Mouse (Mus musculus) fat pad, adult 2 months (tissue): ENCODE data around the gene Dach1.

ENCODE experiments used
- DNase-seq: peaks from one replicate; pipeline ENCODE4 v3.0.0-alpha.2; 2011; ENCODE audit warnings: low read depth, low spot score; ENCODE audit errors: extremely low read depth

Dach1 gene

DNA sequence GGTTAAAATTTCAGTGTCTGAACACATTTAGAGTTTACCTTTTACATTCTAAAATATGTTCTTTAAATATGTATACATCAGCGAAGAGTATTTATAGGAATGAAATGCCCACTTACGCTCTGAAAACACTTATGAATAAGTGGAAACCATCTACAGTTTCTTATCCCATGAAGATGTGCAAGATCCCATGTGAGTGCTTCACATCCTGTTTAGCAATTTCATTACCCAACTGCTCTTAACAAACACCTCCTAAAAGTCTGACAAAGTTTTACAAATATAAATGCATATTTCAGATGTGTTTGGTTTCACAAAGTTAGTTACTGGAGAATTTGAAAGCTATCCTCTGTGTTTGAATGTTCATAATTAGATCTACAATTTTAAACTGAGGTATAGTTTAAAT, 59.6 kb downstream of the Dach1 start:
- DNase-seq = no peak

DNA sequence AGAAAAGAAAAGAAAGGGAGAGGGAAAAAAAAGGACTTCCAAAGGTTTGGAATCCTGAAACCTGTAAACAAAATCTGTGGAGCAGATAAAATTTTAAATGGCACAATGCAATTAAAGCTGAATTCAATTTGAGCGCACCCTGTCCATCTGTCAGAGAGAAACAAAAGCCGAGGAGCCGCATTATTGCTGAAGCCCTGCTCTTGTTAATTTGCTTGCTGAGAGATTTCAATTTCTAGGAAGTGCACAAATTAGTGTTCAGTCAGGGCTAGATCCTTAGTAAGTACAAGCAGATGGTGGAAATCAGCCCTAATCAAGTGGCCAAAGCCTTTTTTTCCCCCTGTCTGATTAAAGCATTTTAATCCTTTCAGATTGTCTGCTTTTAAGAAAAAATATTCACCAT, 60.8 kb downstream of the Dach1 start:
- DNase-seq = no peak

DNA sequence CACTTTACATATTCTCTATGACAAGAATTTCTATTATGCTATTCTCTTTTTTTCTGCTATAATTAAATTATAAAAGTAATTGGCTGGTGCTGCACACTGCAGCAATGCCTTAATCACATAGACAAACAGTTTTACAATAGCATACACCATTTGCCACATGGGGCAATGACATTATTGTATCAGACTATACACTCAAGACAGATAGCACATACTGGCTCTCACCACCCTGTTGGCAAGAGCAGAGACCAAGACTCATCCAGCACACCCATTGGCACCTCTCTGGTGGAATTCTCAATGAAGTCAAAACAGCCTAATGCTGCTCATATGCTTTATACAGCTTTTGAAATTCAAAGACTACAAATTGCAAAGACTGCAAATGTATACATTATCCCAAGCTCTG, 63.4 kb downstream of the Dach1 start:
- DNase-seq = no peak

DNA sequence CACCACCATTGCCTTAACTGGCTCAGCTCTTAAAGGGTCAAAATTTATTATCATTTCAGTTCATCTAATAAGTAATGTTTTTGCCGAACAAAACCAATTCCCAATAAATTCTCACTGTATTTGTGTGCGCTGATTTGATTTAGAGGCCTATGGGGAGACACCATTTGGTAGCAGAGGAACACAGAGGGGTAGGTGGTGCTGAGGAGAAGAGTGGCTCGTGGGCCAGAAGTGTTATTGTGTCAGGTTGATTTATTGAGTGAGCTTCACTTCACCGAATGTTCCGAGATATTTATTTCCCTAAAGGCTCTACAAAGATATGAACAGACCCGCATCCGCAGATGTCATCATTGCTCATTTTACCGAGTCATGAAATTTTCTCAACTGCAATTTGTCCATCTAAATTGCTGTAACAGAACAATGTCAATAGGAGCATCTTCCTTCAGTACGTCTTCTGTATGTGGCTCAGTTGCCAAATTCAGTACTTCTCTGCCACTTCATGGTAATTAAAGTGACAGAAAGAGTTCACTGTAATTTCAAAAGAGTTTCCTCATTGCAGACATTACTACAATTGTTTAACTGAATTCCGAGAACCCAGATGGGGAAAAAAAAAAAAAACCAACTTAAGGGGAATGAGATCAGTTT, 65.1 kb downstream of the Dach1 start:
- no peak for DNase-seq

DNA sequence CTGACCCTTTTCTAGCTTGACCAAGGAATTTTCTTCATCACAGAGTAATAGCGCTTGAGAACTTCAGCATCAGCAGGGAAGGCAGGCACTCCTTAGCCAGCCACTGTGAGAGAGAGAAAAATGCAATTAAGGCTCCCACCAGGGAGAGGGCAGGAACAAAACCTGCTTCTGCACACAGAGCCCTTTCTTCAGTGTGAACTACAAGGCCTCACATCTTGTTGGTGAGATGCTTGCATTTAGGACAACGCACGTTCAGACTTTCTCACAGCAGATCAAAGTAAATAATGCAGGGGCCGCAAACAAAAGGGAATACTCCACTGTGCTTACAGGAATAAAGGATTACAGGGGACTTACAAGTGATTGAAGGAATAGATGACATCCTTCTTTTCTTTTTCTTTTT, 74.3 kb downstream of the Dach1 start:
- no peak for DNase-seq

DNA sequence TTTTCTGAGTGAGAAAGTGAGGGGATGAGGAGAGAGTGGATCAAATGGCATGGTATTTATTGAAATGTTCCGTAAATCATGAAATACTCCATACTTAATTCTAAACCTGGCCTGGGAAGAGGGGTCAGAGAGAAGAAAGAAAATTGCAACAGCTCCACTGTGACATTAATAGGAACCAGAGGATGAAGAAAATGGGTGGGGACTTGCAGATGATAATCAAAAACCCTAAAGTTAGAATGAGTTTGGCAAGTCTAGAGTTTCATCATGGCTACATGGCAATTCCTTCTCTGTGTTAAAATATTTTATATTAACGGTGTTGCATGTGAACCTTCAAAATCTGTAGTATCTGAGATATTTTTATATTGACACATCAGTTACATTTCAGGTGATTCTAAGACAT, 80.3 kb downstream of the Dach1 start:
- DNase-seq = no peak

DNA sequence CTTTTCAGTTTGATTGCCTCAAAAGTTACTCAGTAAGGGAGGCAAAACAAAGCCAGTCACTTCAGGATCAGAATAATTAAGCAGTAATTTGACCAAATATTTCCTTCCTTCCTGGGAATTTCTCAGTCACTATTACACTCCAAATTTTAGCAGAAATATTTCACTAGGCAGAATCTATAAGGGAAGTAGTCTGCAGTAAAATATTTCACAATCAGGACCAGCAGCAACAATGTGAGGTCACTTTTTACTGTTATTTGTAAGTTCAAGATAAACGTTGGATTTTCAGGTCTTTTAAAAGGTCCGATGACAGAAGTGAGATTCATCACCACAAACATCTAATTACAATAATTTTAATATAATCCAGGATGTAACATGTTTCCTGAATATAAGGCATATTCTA, 82.2 kb downstream of the Dach1 start:
- no peak for DNase-seq

DNA sequence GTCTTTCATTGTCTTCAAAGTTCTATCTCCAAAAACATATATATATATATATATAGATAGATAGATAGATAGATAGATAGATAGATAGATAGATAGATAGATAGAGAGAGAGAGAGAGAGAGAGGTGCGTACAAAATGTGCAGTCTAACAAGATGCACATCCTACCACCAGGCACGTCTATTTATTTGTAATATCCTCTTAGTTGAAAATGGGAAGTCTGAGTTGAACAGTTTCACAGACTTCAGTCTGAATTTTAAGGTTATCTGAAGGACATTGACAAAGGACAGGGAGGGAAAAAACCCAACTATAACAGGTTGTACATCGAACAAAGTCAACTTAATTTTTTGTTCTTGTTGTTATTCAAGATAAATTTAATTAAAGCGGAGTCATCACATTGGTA, 82.8 kb downstream of the Dach1 start:
- DNase-seq = no peak

DNA sequence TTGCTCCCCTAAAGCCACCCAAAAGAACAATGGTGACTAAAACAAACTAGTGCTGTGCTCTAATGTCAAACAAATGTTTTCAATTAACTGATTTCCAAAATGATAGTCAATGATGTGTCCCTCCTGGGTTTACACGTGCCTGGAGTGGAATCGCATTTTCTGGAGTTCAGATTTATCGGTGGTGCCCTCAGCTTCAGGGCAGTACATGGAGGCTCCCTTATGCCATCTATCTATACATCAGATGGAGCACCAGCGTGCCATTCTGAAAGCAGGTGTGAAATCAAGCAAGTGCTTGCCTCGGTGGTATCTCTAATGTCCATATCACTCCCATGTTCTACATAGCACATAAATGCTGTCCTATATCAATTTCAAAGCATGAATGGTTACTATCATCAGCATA, 84.4 kb downstream of the Dach1 start:
- DNase-seq = no peak

DNA sequence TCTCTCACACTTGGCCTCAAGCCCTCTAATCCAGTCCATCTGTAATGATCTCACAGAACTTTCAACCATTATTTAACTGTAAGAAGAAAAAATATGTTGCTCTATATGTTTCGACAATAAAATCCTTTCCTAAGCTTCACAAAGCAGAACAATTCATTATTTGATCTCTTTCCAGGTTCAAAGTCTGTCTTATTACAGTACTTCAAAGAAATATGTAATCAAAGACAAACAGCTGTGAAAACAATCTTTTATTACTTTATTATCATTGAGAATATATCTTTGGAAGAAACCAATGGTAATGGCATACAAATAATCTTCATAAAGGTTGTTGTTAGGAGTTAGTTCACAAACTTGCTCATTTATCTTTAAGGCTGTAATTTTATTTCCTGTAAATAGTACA, 84.8 kb downstream of the Dach1 start:
- DNase-seq = no peak

DNA sequence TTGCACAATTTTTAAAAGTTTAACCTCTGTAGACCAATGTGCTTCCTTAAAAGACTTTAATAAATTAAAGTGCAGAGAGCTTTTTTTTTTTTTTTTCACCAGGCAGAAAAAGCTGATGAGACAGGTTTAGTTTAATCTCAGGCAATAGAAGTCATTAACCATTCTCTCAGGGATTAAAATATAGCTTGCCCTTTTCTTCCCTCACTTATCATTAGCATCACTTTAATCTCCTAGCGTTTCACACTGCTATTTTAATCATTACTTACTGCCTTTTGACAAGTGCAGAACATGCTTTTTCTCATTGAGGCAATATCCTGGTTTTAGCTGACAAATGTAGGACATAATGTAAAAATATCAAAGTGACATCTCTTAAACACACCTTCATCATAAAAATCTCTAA, 86.1 kb downstream of the Dach1 start:
- no peak for DNase-seq

DNA sequence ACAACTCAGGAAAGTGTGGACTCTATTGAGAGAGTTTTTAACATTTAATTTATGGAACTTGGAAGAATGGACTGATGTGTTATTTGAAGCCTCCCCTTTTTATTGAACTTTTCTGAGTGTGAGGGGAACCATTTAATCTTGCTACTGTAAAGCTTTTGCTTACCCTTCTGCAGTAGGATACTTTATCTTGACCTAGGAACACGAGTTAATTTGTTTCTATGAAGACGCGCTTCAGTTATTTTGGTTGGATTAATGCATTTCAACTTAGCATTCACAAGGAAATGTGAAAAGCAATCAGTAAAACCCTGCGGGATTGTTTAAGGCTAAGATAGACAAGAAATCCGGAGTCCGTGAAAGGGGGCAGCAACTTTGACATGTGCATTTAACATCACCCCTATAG, 89.6 kb downstream of the Dach1 start:
- DNase-seq = no peak

DNA sequence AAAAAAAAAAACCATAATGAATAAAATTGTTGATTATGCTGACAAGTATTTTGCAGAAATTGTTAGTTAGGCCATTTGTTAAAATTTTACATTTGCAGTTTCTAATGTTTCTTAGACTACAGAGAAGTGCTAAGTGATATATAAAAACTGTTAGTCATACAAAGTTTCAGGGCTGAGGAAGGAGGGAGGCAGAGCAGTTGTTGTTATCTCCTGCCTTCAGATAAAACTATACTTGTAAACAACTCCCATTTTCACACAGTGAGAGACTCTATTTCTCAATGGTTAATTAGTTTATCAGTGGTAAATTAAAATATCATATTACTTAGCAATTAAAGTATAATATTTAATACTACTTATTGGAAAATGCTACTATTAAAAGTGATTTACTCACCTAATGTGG, 91.6 kb downstream of the Dach1 start:
- DNase-seq = no peak

DNA sequence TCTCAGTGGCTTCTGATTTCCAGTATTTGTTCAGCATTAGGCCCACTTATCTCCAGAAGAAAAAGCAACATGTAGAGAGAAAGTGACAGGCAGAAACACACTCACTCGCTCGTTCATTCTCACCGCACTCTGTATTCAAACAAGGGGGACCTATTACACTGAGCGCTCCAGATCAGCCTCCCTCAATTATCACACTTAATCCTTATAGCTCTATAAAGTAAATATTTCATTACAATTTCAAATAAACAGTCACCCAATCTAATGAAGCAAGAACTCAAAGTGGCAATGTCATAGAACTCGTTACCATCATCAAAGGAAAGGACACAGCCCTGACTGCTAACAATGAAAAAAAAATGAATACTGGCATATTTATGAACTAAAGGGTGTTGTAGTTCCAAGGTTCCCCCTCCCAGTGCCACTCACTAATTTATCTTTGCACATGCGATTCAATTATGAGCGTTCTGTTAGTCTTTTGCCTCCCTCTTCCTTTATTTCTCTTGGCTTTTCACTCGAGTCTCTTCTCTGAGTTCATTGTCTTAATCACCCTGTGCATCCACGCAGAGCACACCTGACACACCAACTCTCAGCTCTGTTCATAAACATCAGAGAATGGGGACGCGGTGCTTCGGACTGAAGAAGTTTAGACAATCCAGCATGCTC, 96.0 kb downstream of the Dach1 start:
- no peak for DNase-seq

DNA sequence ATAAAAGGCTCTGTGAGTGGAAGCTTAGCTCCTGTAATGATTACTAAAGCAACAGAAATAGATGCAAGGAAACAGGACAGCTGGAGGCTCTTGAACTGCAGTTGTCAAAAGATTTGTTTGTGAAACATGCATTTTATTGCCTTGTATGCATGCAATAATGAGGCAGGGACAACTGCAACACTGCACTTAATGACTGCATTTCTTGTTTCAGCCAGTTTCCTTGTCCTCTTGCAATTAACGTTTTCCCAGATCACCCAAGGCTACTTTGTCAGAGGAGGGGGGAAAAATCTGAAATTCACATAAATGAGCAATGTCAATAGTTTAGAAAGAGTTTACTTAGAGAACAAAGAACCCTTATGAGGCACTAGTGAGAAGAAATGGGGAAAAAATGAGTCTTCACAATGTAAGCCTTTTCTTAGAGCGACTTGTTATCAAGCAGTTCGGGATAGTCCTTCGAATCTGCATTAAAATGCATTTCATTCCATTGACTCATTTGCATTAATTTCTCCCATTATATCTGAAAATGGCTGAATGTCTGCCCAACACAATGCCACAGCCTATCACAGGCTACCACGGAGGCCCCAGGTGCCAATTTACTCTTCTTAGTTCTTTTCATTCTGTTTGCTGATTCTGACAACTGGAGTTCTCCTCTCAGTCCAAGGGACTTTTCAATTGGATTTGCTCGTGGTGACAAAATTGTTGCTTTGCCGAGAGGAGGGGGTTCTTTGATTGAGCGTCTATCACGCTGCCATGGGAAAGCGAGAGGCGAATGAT, 96.7 kb downstream of the Dach1 start:
- DNase-seq = no peak

DNA sequence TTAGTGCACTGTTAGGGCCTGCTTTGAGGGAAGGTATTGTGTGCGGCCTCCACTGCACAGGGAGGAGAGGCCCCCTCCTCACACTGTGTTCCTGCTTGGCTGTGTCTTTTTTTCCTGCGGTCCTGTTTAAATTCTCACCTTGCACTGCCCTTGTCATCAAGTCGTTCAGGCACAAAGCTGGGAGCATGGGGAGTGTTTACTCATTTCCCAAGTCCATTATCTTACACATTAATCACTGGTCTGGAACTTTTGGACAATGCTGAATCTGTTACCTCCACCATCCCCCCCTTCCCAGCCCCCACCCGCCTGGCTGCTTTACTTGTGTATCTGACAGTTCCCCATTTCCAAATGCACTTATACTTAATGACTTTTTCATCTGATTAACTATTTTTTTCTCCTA, 97.7 kb downstream of the Dach1 start:
- DNase-seq = no peak

DNA sequence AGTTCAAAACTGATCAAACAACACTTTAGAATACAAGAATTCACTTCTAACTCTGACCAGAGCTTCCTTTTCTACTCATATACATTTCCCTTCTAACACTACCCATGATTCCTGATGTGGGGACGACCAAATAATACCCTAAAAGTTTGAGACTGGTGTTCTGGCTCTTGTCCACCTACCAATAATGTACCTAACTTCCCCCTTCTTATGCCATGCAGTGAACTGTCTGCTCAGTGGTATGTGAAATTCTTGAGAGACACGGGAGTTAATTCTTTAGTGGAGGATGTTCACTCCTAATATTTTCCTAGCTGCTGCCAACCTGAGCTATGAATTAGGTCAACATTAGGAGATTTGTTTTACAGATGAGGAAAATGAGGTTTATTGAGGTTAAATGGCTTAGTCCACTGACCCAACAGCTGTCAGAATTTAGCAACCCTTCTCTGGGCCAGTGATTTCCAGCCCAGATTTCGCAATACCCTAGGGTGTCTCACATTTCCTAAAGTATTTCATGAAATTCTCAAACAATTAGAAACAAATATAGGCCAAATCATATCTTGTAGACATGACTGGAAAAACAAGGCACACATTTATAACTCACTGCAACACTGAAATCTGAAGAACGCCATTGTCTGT, 102.2 kb downstream of the Dach1 start:
- peak; percentile 39 for DNase-seq

DNA sequence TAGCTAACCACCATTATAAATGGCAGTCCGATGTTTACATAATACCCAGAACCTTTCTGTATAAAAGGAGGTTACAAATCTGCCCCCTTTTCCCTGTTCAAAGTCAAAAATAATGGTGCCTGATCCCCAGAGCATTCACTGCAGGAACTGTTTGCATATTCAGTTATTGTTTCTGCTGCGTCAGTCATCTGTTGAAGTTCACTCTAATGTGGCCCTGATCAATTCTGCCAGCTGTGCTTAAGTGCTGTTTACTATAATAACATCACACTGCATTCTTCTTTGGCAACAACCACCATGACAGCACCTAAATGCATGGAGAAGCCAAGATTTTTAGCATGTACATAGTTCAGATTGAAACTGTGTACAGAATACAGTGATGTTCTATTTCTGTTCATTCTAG, 105.4 kb downstream of the Dach1 start:
- no peak for DNase-seq

DNA sequence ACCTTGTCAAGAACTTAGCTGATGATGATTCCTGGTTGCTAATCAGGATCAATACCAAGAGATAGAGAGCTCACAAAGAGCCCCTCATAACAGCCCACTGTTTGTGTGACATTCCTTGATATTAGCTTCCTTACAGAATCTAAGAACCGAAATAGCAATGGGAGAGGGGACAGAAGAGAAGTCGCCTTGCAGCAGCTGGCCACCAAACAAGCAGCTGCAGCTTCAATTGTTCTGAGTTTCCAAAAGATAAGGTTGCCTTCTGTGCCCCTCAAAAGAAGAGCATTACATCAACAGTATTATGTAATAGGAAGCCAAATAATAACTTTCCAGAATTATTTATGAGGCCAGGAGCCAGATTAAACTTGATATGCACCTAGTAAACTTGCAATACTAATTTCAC, 120.2 kb downstream of the Dach1 start:
- no peak for DNase-seq

DNA sequence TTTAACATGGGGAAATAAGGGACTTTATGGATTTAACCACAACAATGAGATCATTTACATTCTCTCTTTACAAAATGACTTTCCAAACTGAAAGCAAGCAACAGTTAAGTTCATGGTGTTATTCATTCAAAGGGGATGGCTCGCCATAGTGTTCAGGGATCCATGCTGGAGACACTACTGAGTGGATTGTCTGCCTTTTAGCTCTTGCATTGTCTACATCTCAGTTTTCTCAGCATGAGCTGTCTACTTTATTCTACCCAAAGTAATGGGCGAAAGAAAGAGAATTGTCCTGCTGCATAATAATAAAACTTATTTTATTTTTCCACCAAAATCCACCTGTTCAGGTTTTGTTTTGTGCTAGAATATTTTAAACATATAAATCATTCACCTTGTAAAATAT, 121.2 kb downstream of the Dach1 start:
- no peak for DNase-seq

DNA sequence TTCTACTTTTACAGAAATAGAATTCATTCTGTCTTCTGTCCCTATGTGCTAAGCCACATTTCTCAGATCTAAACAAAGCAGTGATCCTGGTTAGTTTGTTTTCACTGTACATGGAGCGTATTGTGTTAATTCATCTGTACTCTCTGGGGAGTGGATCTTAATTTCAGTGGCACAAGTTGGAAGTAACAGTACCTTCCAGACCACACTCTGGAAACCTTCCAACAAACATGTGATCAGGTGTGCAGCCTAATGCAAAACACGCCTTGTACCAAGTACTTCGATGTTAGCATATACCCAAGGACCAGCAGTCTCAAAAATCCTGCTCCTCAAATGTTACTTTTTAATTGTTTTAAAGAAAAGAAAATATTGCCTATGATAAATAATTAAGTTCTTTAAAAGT, 121.9 kb downstream of the Dach1 start:
- DNase-seq = no peak

DNA sequence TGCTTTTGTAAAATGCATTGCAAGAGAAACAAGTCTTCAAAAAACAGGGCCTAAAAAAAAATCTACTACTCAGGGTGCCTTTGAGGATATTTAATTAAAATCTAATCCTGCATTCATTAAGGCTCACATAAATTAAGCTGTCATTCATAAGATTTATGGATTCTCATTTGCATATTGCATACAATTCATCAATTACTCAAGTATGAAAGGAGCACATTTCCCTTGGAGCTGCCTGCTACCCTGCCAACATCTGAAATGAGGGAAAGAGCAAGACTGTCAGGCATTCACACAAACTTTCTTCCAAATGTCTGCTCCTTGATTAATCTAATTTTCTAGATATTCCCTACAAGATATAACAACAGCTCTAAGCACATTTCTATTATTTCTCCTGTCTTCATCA, 122.6 kb downstream of the Dach1 start:
- no peak for DNase-seq
